Mouse (Mus musculus): ENCODE measurements around the gene Scgb2b15. TPM values are rescaled to one million over a fixed set of nuclear protein-coding genes. Genes with fewer than 3 reads are reported as not detected.

The Scgb2b15 gene
- not detected in 2 replicates for polyA plus RNA-seq (2015; fragmentation: Nextera tagmentation; extraction: Ambion mirVana)

GRCm38 (mm10) chr7:32829562-32829961 lies at the start of gene Scgb2b15:
Scgb2b15 (minus strand) TSS chr7:32829662.

GRCm38 (mm10) chr7:32836254-32836653 lies 6.8 kb upstream of the Scgb2b15 start, which contains the start of gene Scgb1b15:
Scgb1b15 (plus strand) TSS chr7:32836554.

Other genes starting within 250 kb of the Scgb2b15 start
- gene Scgb1b15, start 6.9 kb upstream of the Scgb2b15 start, polyA plus RNA-seq (2015; fragmentation: Nextera tagmentation; extraction: Ambion mirVana), result not detected in 2 replicates
- not detected in 2 replicates for gene Scgb2b17, start 226.9 kb upstream of the Scgb2b15 start, polyA plus RNA-seq (2015; fragmentation: Nextera tagmentation; extraction: Ambion mirVana)
- not detected in 2 replicates for gene Scgb1b17, start 233.8 kb upstream of the Scgb2b15 start, polyA plus RNA-seq (2015; fragmentation: Nextera tagmentation; extraction: Ambion mirVana)

Data from skeletal muscle tissue, postnatal 0 days (tissue).